Mouse (Mus musculus): ENCODE results near the gene Dus3l. TPM values are rescaled to one million over a fixed set of nuclear protein-coding genes. Genes with fewer than 3 reads are reported as not detected.
A peak's percentile ranks its signal among the peaks of the same experiment; 100 is the strongest.

Gene Dus3l
- total RNA-seq, 2 experiments from 2014 or later, result 17.3 to 21.1 TPM

- DNase-seq, result no peak
Observed at GRCm38 (mm10) chr17:56754271-56755185, 10.0 kb upstream of the Dus3l start.

GRCm38 (mm10) chr17:56756703-56757399 is 7.7 kb upstream of the Dus3l start:
- no peak for DNase-seq

- DNase-seq, result peak; percentile 86
Observed at GRCm38 (mm10) chr17:56757416-56758123, 7.0 kb upstream of the Dus3l start, which contains the start of gene Nrtn. Gene Nrtn (minus strand): TSS chr17:56757530.

GRCm38 (mm10) chr17:56758132-56758531 is 6.4 kb upstream of the Dus3l start:
- peak; percentile 74 for DNase-seq

GRCm38 (mm10) chr17:56759261-56759660 is 5.3 kb upstream of the Dus3l start:
- DNase-seq, result no peak

- no peak for DNase-seq
Observed at GRCm38 (mm10) chr17:56761077-56761476, 3.5 kb upstream of the Dus3l start.

GRCm38 (mm10) chr17:56761991-56762410 is 2.6 kb upstream of the Dus3l start:
- DNase-seq, result peak; percentile 91

- no peak for DNase-seq
Observed at GRCm38 (mm10) chr17:56762769-56763731, 1.5 kb upstream of the Dus3l start.

- no peak for DNase-seq
Observed at GRCm38 (mm10) chr17:56763741-56764250, 761 bp upstream of the Dus3l start.

- no peak for DNase-seq
Observed at GRCm38 (mm10) chr17:56765431-56765830, 874 bp downstream of the Dus3l start.

GRCm38 (mm10) chr17:56766631-56767405 is 2.3 kb downstream of the Dus3l start:
- DNase-seq, result no peak

- DNase-seq, result no peak
Observed at GRCm38 (mm10) chr17:56767531-56768135, 3.1 kb downstream of the Dus3l start.

GRCm38 (mm10) chr17:56768941-56769340 is 4.4 kb downstream of the Dus3l start:
- no peak for DNase-seq

- DNase-seq, result no peak
Observed at GRCm38 (mm10) chr17:56769950-56770349, 5.4 kb downstream of the Dus3l start, which contains the start of gene Prr22. Gene Prr22 (plus strand): TSS chr17:56770250.

GRCm38 (mm10) chr17:56777568-56777967 is 13.0 kb downstream of the Dus3l start:
- no peak for DNase-seq

GRCm38 (mm10) chr17:56778779-56779362 is 14.3 kb downstream of the Dus3l start:
- DNase-seq, result no peak

GRCm38 (mm10) chr17:56780291-56780978 is 15.9 kb downstream of the Dus3l start:
- no peak for DNase-seq

- no peak for DNase-seq
Observed at GRCm38 (mm10) chr17:56788886-56789285, 24.3 kb downstream of the Dus3l start.

- DNase-seq, result no peak
Observed at GRCm38 (mm10) chr17:56789286-56789685, 24.7 kb downstream of the Dus3l start.

All from gastrocnemius, postnatal 10 days (tissue).